Mouse (Mus musculus): ENCODE measurements around the gene Aoc3.

- no peak for TF ChIP-seq USF1 (IDR thresholded peaks at IDR 0.05; ENCODE audit: low read depth, low read length)
- TF ChIP-seq POLR2A (IDR thresholded peaks at IDR 0.05; ENCODE audit: control insufficient read depth in 1 of 2, insufficient read depth in 1 of 2, low read depth in 1 of 2, low read length in 2 of 2, poor library complexity in 1 of 2), result no peak
- TF ChIP-seq EP300 (IDR thresholded peaks at IDR 0.05; ENCODE audit: low read depth in 1 of 2, low read length in 2 of 2), result no peak
- TF ChIP-seq MAX (IDR thresholded peaks at IDR 0.05; ENCODE audit: low read length), result no peak
- no peak for TF ChIP-seq CTCF (IDR thresholded peaks at IDR 0.05 in 2 of 3, conservative IDR thresholded peaks at IDR 0.05 in 1 of 3; ENCODE audit: control insufficient read depth in 1 of 3, insufficient read depth in 1 of 3, low read depth in 2 of 3, low read length in 3 of 3, poor library complexity in 1 of 3, severe bottlenecking in 1 of 3)
Observed at GRCm38 (mm10) chr11:101315082-101315650, 15.2 kb upstream of the Aoc3 start.

All from MEL (cell line).